ENCODE assay signal across 19 mouse cellular contexts in genomic region chr3:29106016-29106723, GRCm38 (mm10). TPM values are rescaled to one million over a fixed set of nuclear protein-coding genes. Genes with fewer than 3 reads are reported as not detected.
DNase-seq lines count a peak whose midpoint lies in the region; ATAC-seq lines count a peak whose summit lies in the region.
"Had no signal": no experiment of that assay in that cellular context is flagged by ENCODE, and none has a peak within 500 bp of the region (broad histone marks: within the 10 kb centered on the region; RNA-seq: fewer than 3 reads in every experiment).

No protein-coding gene starts in this region.

- ATAC-seq in common myeloid progenitor, adult 5-6 weeks (replicated peaks; ENCODE audit: low read depth, poor library complexity, severe bottlenecking) = peak; percentile 69
- ATAC-seq in hematopoietic stem cell, adult 5-6 weeks (replicated peaks in 1 of 2; ENCODE audit: insufficient read depth in 1 of 2, low FRiP score in 2 of 2, low TSS enrichment in 1 of 2, low read depth in 1 of 2, poor library complexity in 2 of 2, severe bottlenecking in 2 of 2) = peak; percentile 39 to 62; a peak in 3 of 4 replicates
- ATAC-seq in megakaryocyte progenitor cell, adult 5-6 weeks (replicated peaks; ENCODE audit: poor library complexity) = peak; percentile 78
- ATAC-seq in monocyte, adult 5-6 weeks (replicated peaks; ENCODE audit: insufficient number of reproducible peaks, low FRiP score, low TSS enrichment, poor library complexity, severe bottlenecking) = no peak
- ATAC-seq: activated CD4-positive, CD25-positive, alpha-beta regulatory T cell, adult 4 months; forebrain, embryonic 14.5 days; forebrain, embryonic 16.5 days had no signal

- DNase-seq in neural tube, embryonic 10.5 days (ENCODE audit: extremely low spot score, low spot score) = no peak
- DNase-seq in adrenal gland, postnatal 36 days = no peak
- DNase-seq: adrenal gland, adult 8-10 months; adrenal gland, postnatal 14 days; cerebellum, adult 11-12 months; cerebellum, adult 2 months; cerebellum, adult 9-10 months; cerebellum, postnatal 10 days; cerebellum, postnatal 25 days; embryo, embryonic 11 days had no signal

RNA-seq across cellular contexts. Expression of gene Egfem1, which starts 24.3 kb away (rescaled TPM):
- total RNA-seq in common myeloid progenitor, adult 5-6 weeks (2017) = not detected in 2 replicates
- total RNA-seq in hematopoietic stem cell, adult 5-6 weeks (2017) = not detected in 2 replicates
- not detected in 2 replicates for total RNA-seq in megakaryocyte progenitor cell, adult 5-6 weeks (2015)
- total RNA-seq in megakaryocyte progenitor cell, adult 5-6 weeks (2017) = 0.25 TPM in 1 of 2 replicates, not detected in the other
- under 1 TPM in 1 of 2 experiments, not detected in 1; 0.36 TPM for total RNA-seq in adrenal gland, postnatal 36 days (2021)
- not detected in 3 replicates for total RNA-seq in monocyte, adult 5-6 weeks (2017)
- total RNA-seq: adrenal gland, adult 18-20 months; MEL had no signal
